Mouse (Mus musculus) macrophage (primary cell): Measurements from ENCODE around the gene Adnp. TPM values are rescaled to one million over a fixed set of nuclear protein-coding genes. Genes with fewer than 3 reads are reported as not detected.

ENCODE experiments used
- H3K27ac ChIP-seq: fragments of 350-480 bp; formaldehyde crosslinking; 2 replicates; pipeline ENCODE4 v1.9.0; 2021
- H3K36me3 ChIP-seq: fragments of 350-480 bp; formaldehyde crosslinking; 2 replicates; pipeline ENCODE4 v1.9.0; 2021; ENCODE audit errors: inconsistent target
- H3K4me3 ChIP-seq: fragments of 350-480 bp; formaldehyde crosslinking; 2 replicates; pipeline ENCODE4 v1.9.0; 2021; ENCODE audit errors: inconsistent target
- H3K79me2 ChIP-seq: fragments of 350-480 bp; formaldehyde crosslinking; 2 replicates; pipeline ENCODE4 v1.9.0; 2021; ENCODE audit errors: inconsistent target
- WGBS: methylation state at CpG from one replicate; pipeline ENCODE4 v1.1.7; 2026; ENCODE audit warnings: inconsistent platforms; ENCODE audit not compliant: missing documents; 5-methylcytosine and 5-hydroxymethylcytosine counted together
- polyA plus RNA-seq: library from polyadenylated mRNA; stranded (reverse); fragments of 250-400 nt; gene quantifications from 3 replicates; pipeline ENCODE4 v1.2.4, GENCODE M21; 2018; ENCODE audit warnings: inconsistent platforms

Gene Adnp
- polyA plus RNA-seq, 1 experiment from 2014 or later, result 4.2 TPM

GRCm38 (mm10) chr2:168230026-168230728 is 23.3 kb upstream of the Adnp start, which contains the start of the genes Gm20716, Dpm1 and Mocs3:
TSS of gene Gm20716 (minus strand) at chr2:168230364.
TSS of gene Dpm1 (minus strand) at chr2:168230591.
TSS of gene Mocs3 (plus strand) at chr2:168230622.
- peaks cover 12% of the 10 kb centered on the region; the same call in 1 of the 2 replicates for H3K36me3 ChIP-seq
- H3K4me3 ChIP-seq, result peak within 1 kb of the TSS; percentile 81
- WGBS, result 0% methylated on average over 73 of the region's 73 CpGs
- peak within 1 kb of the TSS; percentile 96 for H3K27ac ChIP-seq
- peaks cover 63% of the 10 kb centered on the region for H3K79me2 ChIP-seq

GRCm38 (mm10) chr2:168229116-168230025 is 22.5 kb upstream of the Adnp start:
- Histone ChIP-seq H3K27ac (peak overlapping the region; percentile 96), H3K4me3 (peak overlapping the region; percentile 81), H3K36me3 (peaks cover 20% of the 10 kb centered on the region), H3K79me2 (peaks cover 70% of the 10 kb centered on the region)
- 9% methylated on average over 41 of the region's 41 CpGs for WGBS

- peaks cover 74% of the 10 kb centered on the region for H3K36me3 ChIP-seq
- WGBS, result 98% methylated on average over 6 of the region's 6 CpGs
These were observed 16.4 kb upstream of the Adnp start for GRCm38 (mm10) chr2:168223326-168223725.

GRCm38 (mm10) chr2:168213788-168214397 is 7.0 kb upstream of the Adnp start:
- Histone ChIP-seq H3K27ac (no peak overlapping the region), H3K79me2 (no peaks in the 10 kb centered on the region), H3K4me3 (no peak overlapping the region), H3K36me3 (peaks cover 79% of the 10 kb centered on the region)
- WGBS, result 79% methylated on average over 5 of the region's 5 CpGs

More at GRCm38 (mm10) chr2:168223326-168223725, 16.4 kb upstream of the Adnp start:
- Histone ChIP-seq H3K79me2 (peaks cover 42% of the 10 kb centered on the region), H3K4me3 (no peak overlapping the region), H3K27ac (no peak overlapping the region)

- no peak overlapping the region for H3K4me3 ChIP-seq
These were observed 971 bp upstream of the Adnp start for GRCm38 (mm10) chr2:168207883-168208282.

GRCm38 (mm10) chr2:168205681-168206631 is 956 bp downstream of the Adnp start:
- Histone ChIP-seq H3K36me3 (peaks cover 16% of the 10 kb centered on the region), H3K27ac (peak overlapping the region; percentile 65), H3K79me2 (peaks cover 53% of the 10 kb centered on the region), H3K4me3 (peak overlapping the region; percentile 91)
- WGBS, result under 1% methylated on average over 47 of the region's 49 CpGs

More at GRCm38 (mm10) chr2:168207883-168208282, 971 bp upstream of the Adnp start:
- Histone ChIP-seq H3K79me2 (peaks cover 34% of the 10 kb centered on the region), H3K27ac (peak overlapping the region; percentile 29), H3K36me3 (peaks cover 35% of the 10 kb centered on the region)
- WGBS, result 100% methylated on average over 3 of the region's 3 CpGs

- peak overlapping the region; percentile 65 for H3K27ac ChIP-seq
- 11% methylated on average over 6 of the region's 6 CpGs for WGBS
- H3K4me3 ChIP-seq, result peak overlapping the region; percentile 91
- H3K79me2 ChIP-seq, result peaks cover 60% of the 10 kb centered on the region
- peaks cover 9% of the 10 kb centered on the region; the same call in 1 of the 2 replicates for H3K36me3 ChIP-seq
These were observed 1.6 kb downstream of the Adnp start for GRCm38 (mm10) chr2:168205265-168205664.

- peaks cover 4% of the 10 kb centered on the region; the same call in 1 of the 2 replicates for H3K36me3 ChIP-seq
- peak overlapping the region; percentile 91; the same call in 1 of the 2 replicates for H3K4me3 ChIP-seq
- H3K27ac ChIP-seq, result no peak overlapping the region
- peaks cover 68% of the 10 kb centered on the region for H3K79me2 ChIP-seq
- 82% methylated on average over 8 of the region's 8 CpGs for WGBS
These were observed 2.4 kb downstream of the Adnp start for GRCm38 (mm10) chr2:168204476-168204999.

- whole genome bisulfite sequencing, result 84% methylated on average over 3 of the region's 5 CpGs
- no peak overlapping the region for H3K4me3 ChIP-seq
- peaks cover 4% of the 10 kb centered on the region; the same call in 1 of the 2 replicates for H3K36me3 ChIP-seq
- H3K27ac ChIP-seq, result no peak overlapping the region
- H3K79me2 ChIP-seq, result peaks cover 100% of the 10 kb centered on the region
These were observed 6.8 kb downstream of the Adnp start for GRCm38 (mm10) chr2:168200014-168200691.

- H3K4me3 ChIP-seq, result no peak overlapping the region
- H3K27ac ChIP-seq, result no peak overlapping the region
- H3K36me3 ChIP-seq, result peaks cover 4% of the 10 kb centered on the region; the same call in 1 of the 2 replicates
- H3K79me2 ChIP-seq, result peaks cover 100% of the 10 kb centered on the region
- WGBS, result 91% methylated on average over 4 of the region's 4 CpGs
These were observed 7.4 kb downstream of the Adnp start for GRCm38 (mm10) chr2:168199476-168199875.

GRCm38 (mm10) chr2:168198421-168198820 is 8.5 kb downstream of the Adnp start:
- Histone ChIP-seq H3K27ac (no peak overlapping the region), H3K36me3 (peaks cover 2% of the 10 kb centered on the region; the same call in 1 of the 2 replicates)

GRCm38 (mm10) chr2:168195721-168196120 is 11.2 kb downstream of the Adnp start:
- H3K36me3 ChIP-seq, result no peaks in the 10 kb centered on the region
- H3K4me3 ChIP-seq, result no peak overlapping the region
- H3K27ac ChIP-seq, result no peak overlapping the region
- H3K79me2 ChIP-seq, result peaks cover 100% of the 10 kb centered on the region
- 83% methylated on average over 2 of the region's 2 CpGs for WGBS

More at GRCm38 (mm10) chr2:168198421-168198820, 8.5 kb downstream of the Adnp start:
- Histone ChIP-seq H3K4me3 (no peak overlapping the region), H3K79me2 (peaks cover 100% of the 10 kb centered on the region)
- WGBS, result 100% methylated on average over 1 of the region's 1 CpGs
